Mouse (Mus musculus): ENCODE results near the gene Gm21954. TPM values are rescaled to one million over a fixed set of nuclear protein-coding genes. Genes with fewer than 3 reads are reported as not detected.
A peak's percentile ranks its signal among the peaks of the same experiment; 100 is the strongest.

Gene Gm21954
- polyA plus RNA-seq, 2 experiments from 2014 or later: not detected

- peak; percentile 92 for ATAC-seq
Observed at GRCm38 (mm10) chr3:55461685-55462655, 10.0 kb downstream of the Gm21954 start.

DNA sequence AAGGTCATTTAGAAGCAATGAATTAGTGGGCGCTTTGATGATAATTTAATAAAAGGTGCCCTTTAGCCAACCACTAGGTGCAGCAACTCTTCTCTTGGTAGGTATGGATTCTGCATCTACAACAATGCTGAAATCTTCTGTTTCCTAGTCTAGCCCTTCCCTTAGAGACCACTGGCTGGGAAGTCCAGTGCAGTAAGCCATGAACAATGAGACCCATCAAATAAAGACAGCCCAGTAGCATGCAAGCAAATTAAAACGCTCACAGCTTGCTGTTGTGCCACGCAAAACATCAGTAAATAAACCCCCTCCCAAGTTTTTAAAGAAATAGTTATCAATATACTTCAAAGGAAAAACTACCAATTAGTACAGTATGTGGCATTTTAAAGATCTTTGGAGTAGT is 10.9 kb downstream of the Gm21954 start:
- ATAC-seq: no peak

GRCm38 (mm10) chr3:55452464-55452863 is 19.5 kb downstream of the Gm21954 start:
- ATAC-seq: no peak

GRCm38 (mm10) chr3:55451877-55452276 is 20.1 kb downstream of the Gm21954 start:
- no peak for ATAC-seq

- ATAC-seq: no peak
Observed at GRCm38 (mm10) chr3:55451035-55451434, 21.0 kb downstream of the Gm21954 start.

- no peak for ATAC-seq
Observed at GRCm38 (mm10) chr3:55449148-55449547, 22.9 kb downstream of the Gm21954 start.

GRCm38 (mm10) chr3:55447486-55448460 is 24.2 kb downstream of the Gm21954 start:
- no peak for ATAC-seq

- ATAC-seq: no peak
Observed at GRCm38 (mm10) chr3:55446681-55447080, 25.3 kb downstream of the Gm21954 start.

GRCm38 (mm10) chr3:55443725-55444124 is 28.3 kb downstream of the Gm21954 start:
- ATAC-seq: no peak

DNA sequence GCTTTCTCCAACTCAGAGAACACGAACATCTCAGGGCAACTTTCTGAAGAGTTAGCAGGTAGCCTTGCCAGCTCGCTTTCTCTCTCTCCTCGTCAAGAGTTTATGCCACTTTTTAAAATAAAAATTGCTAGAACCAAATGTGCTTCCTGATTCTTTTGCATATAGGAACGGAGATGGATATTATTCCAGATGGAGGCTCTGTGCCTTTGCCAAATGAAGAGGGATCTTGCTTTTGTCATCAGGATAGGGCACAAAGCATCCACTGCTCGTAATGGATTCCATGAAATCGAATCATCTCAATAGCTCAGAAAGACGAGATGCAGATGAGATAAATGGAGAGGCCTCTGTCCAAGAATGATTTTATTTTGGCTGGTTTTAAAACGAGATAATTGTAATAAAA is 28.7 kb downstream of the Gm21954 start:
- ATAC-seq: no peak

- no peak for ATAC-seq
Observed at GRCm38 (mm10) chr3:55442012-55442645, 29.9 kb downstream of the Gm21954 start.

DNA sequence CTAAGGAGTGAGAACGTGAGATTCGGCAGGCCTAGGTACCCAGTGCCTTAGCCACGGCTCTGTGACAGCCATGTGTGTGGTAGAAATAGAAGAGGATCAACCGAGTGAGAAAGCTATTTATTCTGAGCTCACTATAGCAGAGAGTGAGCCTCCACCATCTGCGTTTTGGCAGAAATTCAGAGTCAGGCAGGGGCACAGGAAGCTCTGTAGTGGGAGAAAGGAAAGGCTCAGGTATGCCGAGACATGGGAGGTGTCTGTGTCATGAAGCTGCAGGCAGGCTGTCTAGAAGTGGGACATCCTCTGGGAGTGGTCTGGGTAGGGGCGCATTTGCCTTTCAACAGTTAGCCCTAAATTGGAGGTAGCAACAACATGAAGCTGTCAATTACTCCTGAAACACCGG is 31.7 kb downstream of the Gm21954 start:
- ATAC-seq: no peak

DNA sequence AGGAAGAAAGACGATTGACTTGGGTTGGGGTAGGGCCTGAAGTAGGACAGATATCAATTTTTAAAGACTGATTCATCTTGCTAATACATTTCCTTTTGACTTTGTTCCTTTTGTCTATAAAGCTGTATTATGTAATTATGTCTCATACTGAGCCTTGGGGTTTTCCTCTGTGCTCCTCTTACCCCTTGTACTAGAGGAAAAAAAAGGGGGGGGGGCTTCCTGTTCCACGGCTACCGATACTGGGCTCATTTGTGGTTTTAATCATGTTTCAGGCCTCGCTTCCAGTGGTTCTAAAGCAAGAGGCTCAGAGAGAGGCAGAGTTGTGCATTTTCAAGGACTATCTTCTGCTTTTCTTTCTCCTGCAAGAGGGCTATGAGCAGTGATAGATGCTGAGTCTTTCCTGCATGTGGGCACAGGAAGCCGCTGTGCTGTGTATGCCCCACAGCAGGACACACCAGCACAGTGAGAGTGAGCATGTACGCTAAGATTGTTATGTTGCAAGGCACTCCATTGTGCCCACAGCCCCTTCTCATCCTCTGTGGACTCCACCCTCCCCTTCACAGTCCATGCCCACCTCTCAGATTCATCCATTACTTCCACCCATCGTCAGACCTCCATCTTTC is 33.1 kb downstream of the Gm21954 start:
- ATAC-seq: peak; percentile 88

DNA sequence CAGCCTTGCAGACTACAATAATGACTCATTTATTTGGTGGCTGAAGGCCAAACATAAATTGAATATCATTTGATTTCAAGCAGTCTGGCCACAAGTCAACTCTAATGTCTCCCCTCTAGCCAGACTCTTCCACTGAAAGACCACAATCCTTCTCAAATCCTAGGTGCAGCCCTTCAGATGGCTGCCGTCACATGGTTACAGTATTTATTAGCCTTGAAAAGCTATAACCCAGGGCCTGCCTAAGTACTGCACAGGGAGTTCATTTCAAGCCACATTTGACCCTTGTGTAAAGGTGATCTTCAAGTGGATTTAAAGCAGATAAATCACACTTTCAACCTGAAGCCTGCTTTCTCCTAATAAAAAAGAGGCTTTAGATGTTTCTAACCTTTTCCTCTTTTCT is 37.7 kb downstream of the Gm21954 start:
- ATAC-seq: no peak

GRCm38 (mm10) chr3:55431223-55431622 is 40.8 kb downstream of the Gm21954 start:
- no peak for ATAC-seq

- ATAC-seq: no peak
Observed at GRCm38 (mm10) chr3:55430022-55430549, 41.9 kb downstream of the Gm21954 start.

- ATAC-seq: peak; percentile 59
Observed at GRCm38 (mm10) chr3:55423640-55424397, 48.2 kb downstream of the Gm21954 start.

DNA sequence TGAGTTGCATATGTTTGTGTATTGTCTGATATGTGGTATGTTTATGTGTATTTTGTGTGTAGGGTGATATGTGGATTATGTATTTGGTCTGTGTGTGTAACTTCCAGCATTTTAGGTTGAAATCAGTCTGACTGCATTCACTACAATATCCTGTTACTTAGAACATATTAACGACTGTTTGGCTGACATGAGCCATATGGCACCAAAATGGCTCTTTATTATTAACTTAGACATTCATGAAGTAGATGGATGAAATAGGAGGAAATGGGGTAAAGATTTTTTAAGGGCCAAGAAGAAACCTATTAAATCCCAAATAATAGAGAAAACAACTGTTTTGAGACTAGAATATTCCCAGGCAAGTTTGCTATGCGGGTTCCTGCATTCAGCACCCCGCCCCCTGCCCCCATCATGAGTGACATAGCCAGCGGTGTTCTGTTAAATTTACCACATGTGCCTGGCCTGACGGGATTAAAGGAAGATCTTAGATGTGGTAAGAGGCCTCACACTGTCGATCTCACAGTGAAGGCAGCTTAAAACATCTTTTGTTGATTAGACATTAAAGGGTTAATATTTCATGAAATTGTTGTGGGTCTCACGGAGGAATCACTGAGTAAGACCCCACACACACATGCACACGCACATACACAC is 51.5 kb downstream of the Gm21954 start:
- ATAC-seq: no peak

DNA sequence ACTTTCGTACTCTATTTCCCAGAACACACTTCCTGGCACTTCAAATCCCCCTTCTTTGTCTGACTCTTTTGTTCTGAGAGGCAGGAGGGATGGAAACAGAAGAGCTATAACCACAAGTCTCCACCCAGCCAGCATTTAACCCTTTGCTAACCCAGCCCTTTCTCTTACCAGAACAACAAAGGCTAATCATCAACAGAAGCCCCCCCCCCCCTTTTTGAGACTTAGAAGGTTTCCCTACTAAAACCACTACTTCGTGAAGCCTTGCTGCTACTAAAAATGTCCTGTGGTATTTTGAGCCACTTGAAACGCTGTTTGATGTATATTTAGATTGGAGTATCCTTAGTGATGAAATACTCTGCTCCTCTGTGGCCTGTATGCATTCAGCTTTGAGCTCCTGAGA is 52.7 kb downstream of the Gm21954 start:
- peak; percentile 38 for ATAC-seq

- no peak for ATAC-seq
Observed at GRCm38 (mm10) chr3:55418845-55419244, 53.2 kb downstream of the Gm21954 start.

- peak; percentile 63 for ATAC-seq
Observed at GRCm38 (mm10) chr3:55415527-55415950, 56.5 kb downstream of the Gm21954 start.

Measured in CD4-positive, CD25-positive, alpha-beta regulatory T cell, adult 4 months (primary cell).